Mouse (Mus musculus): ENCODE measurements around the gene Gm43191. TPM values are rescaled to one million over a fixed set of nuclear protein-coding genes. Genes with fewer than 3 reads are reported as not detected.
"Not testable (repeated sequence)": the region's sequence is repeated elsewhere in the genome, so short reads cannot be mapped to it uniquely, and the experiment has no call there.

Gm43191 gene
- total and polyA plus RNA-seq, 3 experiments, result 0.39 TPM; not detected in 2

DNA sequence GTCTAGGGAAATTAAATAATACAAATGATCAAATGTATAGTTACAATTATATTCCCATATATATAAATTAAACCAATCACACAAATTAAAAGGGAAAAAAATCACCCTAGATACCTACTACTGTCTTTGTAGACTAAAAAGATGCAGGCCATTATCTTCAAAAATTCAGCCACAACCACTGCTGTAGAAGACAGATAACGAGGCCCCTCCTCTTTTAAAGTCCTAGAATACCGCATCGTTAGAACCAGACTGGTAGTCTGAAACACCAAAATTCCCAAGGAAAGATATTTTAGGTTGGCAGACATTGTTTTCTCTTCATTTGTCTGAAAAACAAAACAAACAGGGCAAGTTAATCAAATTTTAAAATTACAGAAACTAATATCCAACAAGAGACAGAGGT lies 13.3 kb upstream of the Gm43191 start (continued):
- TF ChIP-seq MYB (IDR thresholded peaks at IDR 0.05; ENCODE audit: low read depth, low read length), result no peak

DNA sequence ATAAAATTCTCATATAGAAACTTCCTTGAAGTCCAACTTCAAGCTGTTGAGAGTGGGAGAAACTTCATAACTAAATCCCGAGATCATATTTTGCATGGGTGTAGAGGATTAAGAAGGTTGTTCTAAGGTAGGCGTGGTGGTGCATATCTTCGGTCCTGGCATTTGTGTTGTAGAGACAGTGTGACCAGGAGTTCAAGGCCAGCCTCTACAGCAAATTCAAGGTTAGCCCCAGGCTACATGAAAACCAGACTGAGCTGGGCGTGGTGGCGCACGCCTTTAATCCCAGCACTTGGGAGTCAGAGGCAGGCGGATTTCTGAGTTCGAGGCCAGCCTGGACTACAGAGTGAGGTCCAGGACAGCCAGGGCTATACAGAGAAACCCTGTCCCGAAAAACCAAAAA lies 16.8 kb downstream of the Gm43191 start:
- Histone ChIP-seq H3K79me2 (ENCODE audit: control insufficient read depth, insufficient read depth, low read length, poor library complexity) (peaks cover 29% of the 10 kb centered on the region), H3K36me3 (ENCODE audit: control insufficient read depth in 1 of 2, insufficient read depth in 2 of 2, low read length in 2 of 2) (peaks cover 0 to 14% of the 10 kb centered on the region in 2 experiments; a peak in 3 of 4 replicates), H3K4me1 (ENCODE audit: control insufficient read depth in 1 of 2, insufficient read depth in 2 of 2, low read length in 2 of 2) (peaks cover 2 to 19% of the 10 kb centered on the region in 2 experiments; a peak in 2 of 4 replicates)
- not testable (repeated sequence) for H3K27me3 ChIP-seq (ENCODE audit: control insufficient read depth in 1 of 2, insufficient read depth in 2 of 2, low read length in 2 of 2); H3K27ac ChIP-seq (ENCODE audit: control insufficient read depth, low read depth, low read length); DNase-seq (ENCODE audit: low read depth, low spot score); H3K9me3 ChIP-seq (replicated peaks; ENCODE audit: insufficient read depth, low read length); H3K9ac ChIP-seq (ENCODE audit: control insufficient read depth, low read depth, low read length, poor library complexity, severe bottlenecking); H3K4me3 ChIP-seq (ENCODE audit: control insufficient read depth in 1 of 2, insufficient read depth in 1 of 2, low read depth in 2 of 2, low read length in 2 of 2)

DNA sequence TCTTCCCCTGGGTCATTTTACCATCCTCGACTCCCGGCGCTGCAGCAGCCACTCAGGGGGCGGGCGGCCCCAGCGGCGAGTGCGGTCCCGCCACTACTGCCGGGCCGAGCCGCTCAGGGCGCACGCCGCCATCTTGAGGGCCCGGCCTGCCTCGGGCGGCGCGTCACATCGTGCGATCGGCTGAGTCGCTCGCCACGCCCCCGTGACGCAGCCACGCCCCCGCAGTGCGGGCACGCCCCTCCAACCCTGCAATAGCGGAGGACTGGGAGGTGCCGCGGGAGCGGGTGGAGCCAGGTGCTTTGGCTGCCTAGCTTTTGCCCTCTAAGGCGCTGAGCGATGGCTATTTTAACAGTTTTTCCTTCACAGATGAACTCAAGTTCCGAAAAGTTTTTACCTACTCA lies 18.6 kb downstream of the Gm43191 start, which contains the start of gene Mfsd14a:
Gene Mfsd14a (minus strand): TSS at position 215 of the 401 bp plus-strand sequence.
- H3K27ac ChIP-seq (ENCODE audit: control insufficient read depth, low read depth, low read length), result peak within 1 kb of the TSS; percentile 77
- H3K79me2 ChIP-seq (ENCODE audit: control insufficient read depth, insufficient read depth, low read length, poor library complexity), result peaks cover 45% of the 10 kb centered on the region
- TF ChIP-seq GATA1 (IDR thresholded peaks at IDR 0.05; ENCODE audit: low read depth, low read length) (no peak), ZMIZ1 (IDR thresholded peaks at IDR 0.05; ENCODE audit: low read depth, low read length) (peak; percentile 88), SMC3 (IDR thresholded peaks at IDR 0.05; ENCODE audit: low read depth, low read length) (no peak), NELFE (IDR thresholded peaks at IDR 0.05; ENCODE audit: low read depth, low read length) (peak; percentile 87), SIN3A (IDR thresholded peaks at IDR 0.05; ENCODE audit: low read length) (peak; percentile 68; the same call in 1 of the 2 replicates), POLR2AphosphoS2 (IDR thresholded peaks at IDR 0.05; ENCODE audit: low read length) (peak; percentile 89; the same call in 1 of the 2 replicates), TBP (IDR thresholded peaks at IDR 0.05; ENCODE audit: low read depth, low read length) (peak; percentile 45; the same call in 1 of the 2 replicates), HCFC1 (IDR thresholded peaks at IDR 0.05; ENCODE audit: low read depth, low read length) (peak; percentile 76), MYB (IDR thresholded peaks at IDR 0.05; ENCODE audit: low read depth, low read length) (0 out of 2 replicates have a peak, but pooled peaks have one; percentile 5), POLR2A (IDR thresholded peaks at IDR 0.05; ENCODE audit: control insufficient read depth in 1 of 2, insufficient read depth in 1 of 2, low read depth in 1 of 2, low read length in 2 of 2, poor library complexity in 1 of 2) (peak; percentile 92 to 98), RCOR1 (IDR thresholded peaks at IDR 0.05; ENCODE audit: low read depth, low read length) (0 out of 2 replicates have a peak, but pooled peaks have one; percentile 26), USF1 (IDR thresholded peaks at IDR 0.05; ENCODE audit: low read depth, low read length) (peak; percentile 74), USF2 (IDR thresholded peaks at IDR 0.05; ENCODE audit: borderline replicate concordance in 1 of 2, insufficient read depth in 1 of 2, low read depth in 1 of 2, low read length in 2 of 2) (no peak), TCF12 (IDR thresholded peaks at IDR 0.05; ENCODE audit: low read depth, low read length) (peak; percentile 71), NRF1 (IDR thresholded peaks at IDR 0.05; ENCODE audit: insufficient read depth, low read depth, low read length, poor library complexity, severe bottlenecking) (peak; percentile 41; the same call in 1 of the 2 replicates), ETS1 (IDR thresholded peaks at IDR 0.05; ENCODE audit: low read depth, low read length) (no peak), ZKSCAN1 (IDR thresholded peaks at IDR 0.05; ENCODE audit: low read depth, low read length) (no peak), POLR2AphosphoS5 (IDR thresholded peaks at IDR 0.05; ENCODE audit: borderline replicate concordance, low read depth, low read length) (no peak), MEF2A (IDR thresholded peaks at IDR 0.05; ENCODE audit: extremely low read depth, insufficient replicate concordance, low read depth, low read length, poor library complexity, severe bottlenecking) (0 out of 2 replicates have a peak, but pooled peaks have one; percentile 35)
- peak; percentile 97 for DNase-seq (ENCODE audit: low read depth, low spot score)
- peaks cover 0 to 21% of the 10 kb centered on the region in 2 experiments; a peak in 3 of 4 replicates for H3K36me3 ChIP-seq (ENCODE audit: control insufficient read depth in 1 of 2, insufficient read depth in 2 of 2, low read length in 2 of 2)
- H3K9me3 ChIP-seq (replicated peaks; ENCODE audit: insufficient read depth, low read length), result no peaks in the 10 kb centered on the region
- H3K9ac ChIP-seq (ENCODE audit: control insufficient read depth, low read depth, low read length, poor library complexity, severe bottlenecking), result peak within 1 kb of the TSS; percentile 96
- no peaks in the 10 kb centered on the region for H3K27me3 ChIP-seq (ENCODE audit: control insufficient read depth in 1 of 2, insufficient read depth in 2 of 2, low read length in 2 of 2)
- H3K4me1 ChIP-seq (ENCODE audit: control insufficient read depth in 1 of 2, insufficient read depth in 2 of 2, low read length in 2 of 2), result peaks cover 2 to 25% of the 10 kb centered on the region in 2 experiments; a peak in 2 of 4 replicates
- peak within 1 kb of the TSS; percentile 91 to 95 for H3K4me3 ChIP-seq (ENCODE audit: control insufficient read depth in 1 of 2, insufficient read depth in 1 of 2, low read depth in 2 of 2, low read length in 2 of 2)

Measured in MEL (cell line).